Mouse (Mus musculus) lung, postnatal 0 days (tissue): ENCODE measurements at regions not wholly inside any gene's neighbourhood (a gene's known extent, or its start where the extent isn't known, plus 50 kb on each side); places are given as distances from the start of the nearest gene placed in this dataset.

Experiments
- CTCF ChIP-seq: IDR thresholded peaks from 2 replicates; pipeline ENCODE4 v1.5.1; 2016; ENCODE audit warnings: antibody characterized with exemption, mild to moderate bottlenecking
- EP300 ChIP-seq: IDR thresholded peaks from 2 replicates; pipeline ENCODE4 v1.6.1; 2016; ENCODE audit warnings: antibody characterized with exemption, mild to moderate bottlenecking, control low read depth

- TF ChIP-seq EP300 (no peak), CTCF (no peak)
Observed at GRCm38 (mm10) chr2:128310081-128310480, 184.2 kb downstream of the Bcl2l11 start.
